Mouse (Mus musculus) embryonic facial prominence, embryonic 14.5 days (tissue): Measurements from ENCODE around the gene Cldn10. TPM values are rescaled to one million over a fixed set of nuclear protein-coding genes. Genes with fewer than 3 reads are reported as not detected.

ENCODE experiments used
- ATAC-seq: fragments of 200-750 bp; cut with Nextera tagmentation; 2 replicates; pipeline ENCODE4 v1.8.0; 2017; ENCODE audit warnings: low read depth, moderate number of reproducible peaks, moderate TSS enrichment
- DNase-seq: peaks from one replicate; pipeline ENCODE4 v3.0.0-alpha.2; 2015; ENCODE audit warnings: low spot score
- H3K27ac ChIP-seq: fragments of 300-500 bp; sonication (generic); replicated peaks from 2 replicates; pipeline ENCODE4 v1.5.1; 2014; ENCODE audit warnings: low read depth, mild to moderate bottlenecking, low read length, moderate library complexity
- H3K27me3 ChIP-seq: fragments of 300-500 bp; sonication (generic); replicated peaks from 2 replicates; pipeline ENCODE4 v1.6.1; 2014; ENCODE audit warnings: low read length; ENCODE audit not compliant: control insufficient read depth, insufficient read depth
- H3K36me3 ChIP-seq: fragments of 300-500 bp; sonication (generic); 2 replicates; pipeline ENCODE4 v1.6.1; 2014; ENCODE audit warnings: low read length, mixed read lengths; ENCODE audit not compliant: control insufficient read depth, insufficient read depth
- H3K4me1 ChIP-seq: fragments of 300-500 bp; sonication (generic); 2 replicates; pipeline ENCODE4 v1.6.1; 2014; ENCODE audit warnings: antibody characterized with exemption, low read length; ENCODE audit not compliant: control insufficient read depth, insufficient read depth
- H3K4me2 ChIP-seq: fragments of 300-500 bp; sonication (generic); 2 replicates; pipeline ENCODE4 v1.6.1; 2014; ENCODE audit warnings: low read depth, mild to moderate bottlenecking, low read length, moderate library complexity, mixed read lengths
- H3K4me3 ChIP-seq: fragments of 300-500 bp; sonication (generic); 2 replicates; pipeline ENCODE4 v1.5.1; 2014; ENCODE audit warnings: low read depth, mild to moderate bottlenecking, low read length
- H3K9ac ChIP-seq: fragments of 300-500 bp; sonication (generic); 2 replicates; pipeline ENCODE4 v1.6.1; 2014; ENCODE audit warnings: low read depth, mild to moderate bottlenecking, low read length, moderate library complexity, mixed read lengths
- H3K9me3 ChIP-seq: fragments of 300-500 bp; sonication (generic); 2 replicates; pipeline ENCODE4 v1.6.1; 2016; ENCODE audit warnings: low read length; ENCODE audit not compliant: control insufficient read depth
- WGBS: fragments of 180-500 bp; shearing (Covaris S2); extraction: QIAGEN DNeasy Blood & Tissue Kit; methylation state at CpG from one replicate; pipeline ENCODE4 v1.1.7; 2014; 5-methylcytosine and 5-hydroxymethylcytosine counted together
- polyA plus RNA-seq: library from polyadenylated mRNA; unstranded; fragments of >200 nt; fragmentation: Nextera tagmentation; extraction: Ambion mirVana; gene quantifications from 2 replicates; pipeline ENCODE4 v1.2.1, GENCODE M21; 2014

Gene Cldn10
- polyA plus RNA-seq, 1 experiment from 2014 or later, result 10.9 TPM

- Histone ChIP-seq H3K27ac (no peak overlapping the region), H3K27me3 (no peaks in the 10 kb centered on the region), H3K4me2 (no peak overlapping the region), H3K36me3 (peaks cover 64% of the 10 kb centered on the region), H3K4me3 (no peak overlapping the region), H3K4me1 (no peaks in the 10 kb centered on the region), H3K9ac (no peak overlapping the region), H3K9me3 (no peaks in the 10 kb centered on the region)
- 66% methylated on average over 8 of the region's 8 CpGs for WGBS
- no peak for ATAC-seq
- DNase-seq, result no peak
Measured at GRCm38 (mm10) chr14:118909872-118910271, 122.2 kb downstream of the Cldn10 start.

- no peak overlapping the region for H3K4me3 ChIP-seq
- H3K4me1 ChIP-seq, result no peaks in the 10 kb centered on the region
- ATAC-seq, result peak; percentile 66; the same call in 1 of the 2 replicates
- DNase-seq, result peak; percentile 78
- peaks cover 58% of the 10 kb centered on the region for H3K36me3 ChIP-seq
- 0 out of 2 replicates have a peak overlapping the region, but pooled peaks have one; percentile 30 for H3K9ac ChIP-seq
- no peaks in the 10 kb centered on the region for H3K27me3 ChIP-seq
- 58% methylated on average over 29 of the region's 29 CpGs for WGBS
- peak overlapping the region; percentile 26; the same call in 1 of the 2 replicates for H3K4me2 ChIP-seq
- H3K9me3 ChIP-seq, result no peaks in the 10 kb centered on the region
- no peak overlapping the region for H3K27ac ChIP-seq
Measured at GRCm38 (mm10) chr14:118910332-118911222, 122.9 kb downstream of the Cldn10 start.

GRCm38 (mm10) chr14:118911521-118911920, 123.8 kb downstream of the Cldn10 start:
- DNase-seq (no peak), ATAC-seq (no peak)
- Histone ChIP-seq H3K4me3 (no peak overlapping the region), H3K9me3 (no peaks in the 10 kb centered on the region), H3K27me3 (no peaks in the 10 kb centered on the region), H3K9ac (no peak overlapping the region), H3K36me3 (peaks cover 60% of the 10 kb centered on the region), H3K4me2 (no peak overlapping the region), H3K27ac (no peak overlapping the region), H3K4me1 (no peaks in the 10 kb centered on the region)
- 90% methylated on average over 6 of the region's 6 CpGs for WGBS

DNA sequence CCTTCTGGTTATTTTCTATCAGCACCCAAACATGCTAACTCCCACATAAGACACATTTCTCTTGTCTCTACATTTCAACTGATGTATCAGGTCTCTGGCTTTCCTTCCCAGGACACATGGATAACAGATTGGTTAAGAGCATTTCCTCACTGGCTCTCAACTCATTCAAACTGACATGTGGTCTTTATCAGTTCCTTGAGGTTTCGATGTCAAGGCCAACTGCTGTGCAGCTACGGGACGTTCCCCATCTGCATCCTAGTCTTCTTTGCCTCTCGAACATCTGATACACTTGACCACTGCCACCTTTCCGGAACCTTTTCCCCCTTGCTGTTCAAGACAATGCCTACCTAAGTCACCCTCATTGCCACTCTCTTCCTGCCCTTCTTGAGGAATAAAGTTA, 125.9 kb downstream of the Cldn10 start:
- Histone ChIP-seq H3K4me3 (no peak overlapping the region), H3K9me3 (no peaks in the 10 kb centered on the region), H3K4me2 (no peak overlapping the region), H3K9ac (no peak overlapping the region), H3K27me3 (no peaks in the 10 kb centered on the region), H3K4me1 (no peaks in the 10 kb centered on the region), H3K27ac (no peak overlapping the region), H3K36me3 (peaks cover 49% of the 10 kb centered on the region)
- ATAC-seq, result no peak
- DNase-seq, result no peak
- 40% methylated on average over 5 of the region's 5 CpGs for WGBS

- no peak for ATAC-seq
- no peak overlapping the region for H3K4me2 ChIP-seq
- H3K27ac ChIP-seq, result no peak overlapping the region
- H3K4me3 ChIP-seq, result no peak overlapping the region
- H3K9me3 ChIP-seq, result no peaks in the 10 kb centered on the region
- H3K9ac ChIP-seq, result no peak overlapping the region
- no peaks in the 10 kb centered on the region for H3K27me3 ChIP-seq
- WGBS, result 74% methylated on average over 8 of the region's 8 CpGs
- peaks cover 21% of the 10 kb centered on the region for H3K4me1 ChIP-seq
- DNase-seq, result no peak
- H3K36me3 ChIP-seq, result peaks cover 32% of the 10 kb centered on the region
Measured at GRCm38 (mm10) chr14:118919025-118919424, 131.3 kb downstream of the Cldn10 start.

DNA sequence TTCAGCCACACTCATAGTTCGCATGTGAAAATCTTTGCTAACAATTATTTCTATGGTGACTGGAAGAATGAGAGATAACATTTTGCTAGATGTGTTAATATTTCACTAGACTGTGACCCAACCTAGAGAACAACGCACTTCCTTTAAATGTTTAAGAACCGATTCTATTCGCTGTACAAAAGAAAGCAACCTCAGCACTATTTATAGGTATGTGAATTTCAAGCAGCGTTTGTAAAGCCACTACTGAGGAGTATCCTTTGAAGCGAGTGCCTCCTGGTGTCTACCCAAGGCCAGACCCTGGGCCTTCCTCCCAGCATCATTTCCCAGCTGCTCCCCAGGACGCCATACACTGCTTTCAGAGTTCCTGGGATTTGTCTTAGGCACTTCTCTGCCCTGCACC, 132.9 kb downstream of the Cldn10 start:
- Histone ChIP-seq H3K36me3 (peaks cover 28% of the 10 kb centered on the region), H3K27me3 (no peaks in the 10 kb centered on the region), H3K9ac (no peak overlapping the region), H3K4me1 (peaks cover 31% of the 10 kb centered on the region), H3K4me2 (no peak overlapping the region), H3K9me3 (no peaks in the 10 kb centered on the region), H3K4me3 (no peak overlapping the region), H3K27ac (no peak overlapping the region)
- ATAC-seq (no peak), DNase-seq (no peak)
- 59% methylated on average over 7 of the region's 7 CpGs for WGBS

- ATAC-seq, result no peak
- peaks cover 19% of the 10 kb centered on the region for H3K36me3 ChIP-seq
- H3K9ac ChIP-seq, result peak overlapping the region; percentile 58
Measured at GRCm38 (mm10) chr14:118922251-118922650, 134.5 kb downstream of the Cldn10 start.

DNA sequence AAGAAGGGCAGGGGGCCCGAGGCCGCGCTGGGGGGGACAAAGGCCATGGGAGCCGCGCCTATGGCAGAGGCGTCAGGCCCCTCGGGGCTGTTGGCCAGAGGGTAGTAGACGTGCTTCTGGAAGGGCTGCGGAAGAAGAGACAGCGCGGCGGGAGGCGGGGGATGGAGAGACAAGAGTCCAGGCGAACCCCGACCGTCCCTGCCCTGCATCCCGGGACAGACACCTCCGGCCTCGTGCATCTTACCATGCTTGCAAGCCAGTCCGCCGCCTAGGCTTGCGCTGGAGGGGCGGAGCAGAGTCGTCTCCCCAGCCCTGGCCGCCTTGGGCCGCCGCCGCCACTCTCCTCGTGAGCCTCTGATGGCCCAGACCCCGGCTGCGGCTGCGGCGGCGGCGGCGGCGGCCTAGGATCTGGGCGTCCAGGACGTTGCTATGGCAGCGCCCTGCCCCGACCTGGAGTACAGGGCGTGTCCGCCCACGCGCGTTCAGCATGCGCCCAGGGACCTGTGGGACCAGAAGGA, 135.0 kb downstream of the Cldn10 start:
- peak overlapping the region; percentile 73 for H3K4me3 ChIP-seq
- H3K4me1 ChIP-seq, result peaks cover 36% of the 10 kb centered on the region
- 6% methylated on average over 26 of the region's 47 CpGs for WGBS
- peaks cover 16% of the 10 kb centered on the region; the same call in 1 of the 2 replicates for H3K36me3 ChIP-seq
- H3K9ac ChIP-seq, result peak overlapping the region; percentile 58
- H3K4me2 ChIP-seq, result peak overlapping the region; percentile 92
- H3K27ac ChIP-seq, result no peak overlapping the region
- DNase-seq (peak; percentile 33), ATAC-seq (peak; percentile 3; the same call in 1 of the 2 replicates)
- no peaks in the 10 kb centered on the region for H3K9me3 ChIP-seq
- H3K27me3 ChIP-seq, result no peaks in the 10 kb centered on the region

More at GRCm38 (mm10) chr14:118922251-118922650, 134.5 kb downstream of the Cldn10 start:
- Histone ChIP-seq H3K4me1 (peaks cover 36% of the 10 kb centered on the region), H3K9me3 (no peaks in the 10 kb centered on the region), H3K27ac (no peak overlapping the region), H3K27me3 (no peaks in the 10 kb centered on the region), H3K4me3 (peak overlapping the region; percentile 73), H3K4me2 (peak overlapping the region; percentile 92)
- no peak for DNase-seq
- WGBS, result 28% methylated on average over 22 of the region's 22 CpGs
